Mouse (Mus musculus) spleen, postnatal 14 days (tissue): ENCODE results near the gene Nme7.

Experiments used
- DNase-seq, 2 experiments: peaks; one replicate each; pipeline ENCODE4 v3.0.0; 2021 to 2022; ENCODE audit warnings: low spot score in 2 of 2

Gene Nme7

GRCm38 (mm10) chr1:164427777-164428176 lies 123.9 kb downstream of the Nme7 start:
- DNase-seq = no peak

DNA sequence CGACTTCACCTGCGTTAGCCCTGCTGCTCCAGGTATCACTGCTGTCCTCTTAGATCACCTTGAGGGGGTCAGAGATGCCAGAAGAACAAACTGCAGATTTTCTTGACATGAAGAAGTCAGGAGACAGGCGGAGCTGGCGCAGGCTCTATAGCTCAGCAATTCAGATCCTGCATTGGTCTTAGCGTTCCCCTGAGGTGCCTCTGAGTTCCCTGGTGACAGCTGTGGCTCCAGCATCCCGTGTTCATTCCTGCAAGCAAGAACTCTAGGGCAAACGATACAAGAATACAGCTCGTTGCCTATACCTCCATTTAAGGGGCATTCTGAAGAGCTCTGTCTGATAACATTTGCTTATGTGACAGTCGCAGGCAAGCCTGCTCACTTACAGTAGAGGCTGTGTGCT lies 124.7 kb downstream of the Nme7 start:
- no peak for DNase-seq

DNA sequence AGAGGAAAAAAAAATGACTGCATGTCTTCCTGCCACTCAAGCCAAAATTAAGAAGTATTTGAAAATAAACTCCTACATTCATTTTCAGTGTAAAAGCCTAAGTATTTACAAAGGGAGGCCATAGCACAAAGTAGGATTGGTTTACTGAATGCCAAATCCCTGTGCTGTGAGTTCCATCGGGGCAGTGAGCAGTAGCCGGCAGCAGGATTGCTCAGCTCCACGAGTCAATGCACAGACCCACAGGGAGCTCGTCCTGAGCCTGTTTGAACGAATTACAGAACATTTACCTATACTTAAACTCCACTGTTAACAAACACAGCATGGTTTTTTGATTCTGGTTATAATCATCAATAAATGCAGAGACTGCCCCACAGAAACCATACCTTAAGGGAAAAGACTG lies 128.7 kb downstream of the Nme7 start:
- DNase-seq = no peak

DNA sequence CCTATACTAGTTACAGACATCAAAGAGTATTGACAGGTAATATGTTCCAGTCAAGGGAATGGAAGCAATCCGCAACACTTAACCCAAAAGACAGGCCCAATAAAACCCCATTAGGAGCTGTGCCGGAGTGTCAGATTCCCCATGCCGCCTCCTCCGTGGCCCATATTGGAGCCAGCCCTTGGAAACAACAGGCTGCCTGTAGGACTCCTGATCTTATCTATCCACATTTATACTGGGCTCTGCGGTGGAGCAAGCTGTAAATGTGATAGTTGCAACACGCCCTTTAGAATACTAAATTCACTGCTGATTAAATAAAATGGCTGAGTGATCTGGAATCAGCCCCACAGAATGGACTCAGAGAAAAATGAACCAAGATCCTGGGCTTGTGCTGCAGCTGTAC lies 130.1 kb downstream of the Nme7 start:
- DNase-seq = no peak

DNA sequence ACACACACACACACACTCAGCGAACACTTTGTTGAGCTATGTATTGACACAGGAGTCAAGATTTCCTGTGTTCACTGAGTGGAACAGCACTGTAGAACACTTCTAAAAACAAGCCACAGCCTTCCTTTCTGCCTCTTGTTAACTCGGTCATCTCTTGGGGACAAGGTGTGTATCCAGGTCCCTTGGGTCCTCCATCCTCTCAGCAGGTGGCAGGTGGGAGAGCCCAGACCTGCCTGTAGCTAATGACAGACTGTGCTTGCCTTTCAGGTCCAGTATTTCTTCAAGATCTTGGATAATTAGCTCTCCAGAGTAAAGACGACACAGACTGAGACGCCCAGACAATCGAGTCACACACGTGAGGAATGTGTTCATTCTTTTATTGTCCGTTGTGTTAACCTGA lies 132.8 kb downstream of the Nme7 start:
- no peak for DNase-seq

GRCm38 (mm10) chr1:164440230-164440629 lies 136.3 kb downstream of the Nme7 start:
- no peak for DNase-seq

- DNase-seq = no peak
Observed at GRCm38 (mm10) chr1:164440708-164441407, 136.9 kb downstream of the Nme7 start.

GRCm38 (mm10) chr1:164441408-164441974 lies 137.6 kb downstream of the Nme7 start:
- no peak for DNase-seq

DNA sequence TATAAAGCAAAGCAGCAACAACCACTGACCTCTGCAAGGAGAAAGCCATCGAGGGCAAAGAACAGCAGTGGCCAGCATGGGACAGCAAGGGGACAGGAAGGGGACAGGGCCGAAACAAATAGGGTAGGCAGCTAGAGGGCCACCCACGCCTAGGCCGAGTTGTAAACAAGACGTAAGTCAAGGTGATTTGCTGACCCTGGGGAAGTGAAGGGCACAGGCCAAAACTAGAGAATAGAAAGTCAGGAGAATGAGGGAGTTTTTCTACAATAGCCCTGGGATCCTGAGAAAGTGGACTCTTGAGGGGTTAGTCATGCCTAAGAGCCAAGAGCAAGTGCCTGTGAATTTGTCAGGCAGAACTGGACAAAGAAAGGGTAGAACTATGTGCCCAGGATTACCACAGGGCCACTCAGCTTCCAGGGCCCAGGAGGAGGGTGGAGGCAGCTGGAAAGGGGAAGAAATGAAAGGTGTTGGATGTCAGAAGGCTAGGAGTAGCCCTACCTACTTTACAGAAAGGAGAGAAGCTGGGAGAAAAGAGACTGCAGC lies 141.8 kb downstream of the Nme7 start:
- DNase-seq = no peak

- no peak for DNase-seq
Observed at GRCm38 (mm10) chr1:164446535-164446934, 142.6 kb downstream of the Nme7 start.

GRCm38 (mm10) chr1:164447521-164447920 lies 143.6 kb downstream of the Nme7 start:
- no peak for DNase-seq

- no peak for DNase-seq
Observed at GRCm38 (mm10) chr1:164449626-164450025, 145.7 kb downstream of the Nme7 start.

- no peak for DNase-seq
Observed at GRCm38 (mm10) chr1:164450231-164450630, 146.3 kb downstream of the Nme7 start.

DNA sequence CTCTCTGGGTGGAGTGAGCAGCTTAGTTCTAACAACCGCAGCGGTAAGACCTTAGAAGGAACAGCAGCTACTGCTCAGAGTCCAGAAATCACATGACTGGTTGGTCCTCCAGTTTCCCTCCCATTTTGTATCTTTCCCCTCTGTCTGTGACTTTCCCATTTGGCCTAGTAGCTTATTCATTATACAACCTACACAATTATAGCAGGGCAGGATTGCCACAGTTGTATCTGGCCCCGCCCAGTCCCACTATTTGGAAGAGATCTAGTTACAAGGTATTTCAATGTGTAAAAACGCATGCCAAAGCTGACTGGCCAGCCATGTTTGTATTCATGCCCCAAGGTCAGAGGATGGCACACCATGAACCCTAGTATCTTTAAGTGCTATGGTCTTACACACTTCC lies 146.7 kb downstream of the Nme7 start:
- no peak for DNase-seq

- DNase-seq = no peak
Observed at GRCm38 (mm10) chr1:164451346-164451745, 147.4 kb downstream of the Nme7 start.

- DNase-seq = no peak
Observed at GRCm38 (mm10) chr1:164452580-164452979, 148.7 kb downstream of the Nme7 start.

DNA sequence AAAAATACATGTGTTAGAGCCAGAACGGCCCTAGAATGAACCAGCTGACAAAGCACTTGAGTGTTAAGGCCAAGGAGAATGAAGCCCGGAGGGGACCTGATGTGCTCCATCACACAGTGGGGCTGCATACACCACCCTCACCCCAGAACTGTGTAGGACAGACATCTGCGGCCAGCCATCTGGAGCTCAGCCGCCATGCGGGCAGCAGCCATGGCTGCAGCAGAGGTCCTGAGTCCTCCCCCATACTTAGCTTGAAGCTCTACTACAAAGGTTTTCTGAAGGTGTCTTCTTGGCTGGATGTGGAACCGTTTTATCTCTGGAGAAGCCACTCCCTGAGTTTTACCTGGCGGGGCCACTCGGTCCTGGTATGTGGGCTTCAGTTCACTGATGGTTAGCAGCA lies 149.2 kb downstream of the Nme7 start:
- DNase-seq = no peak

- peak in 1 of 2 experiments; percentile 21 for DNase-seq
Observed at GRCm38 (mm10) chr1:164453739-164454138, 149.8 kb downstream of the Nme7 start.

DNA sequence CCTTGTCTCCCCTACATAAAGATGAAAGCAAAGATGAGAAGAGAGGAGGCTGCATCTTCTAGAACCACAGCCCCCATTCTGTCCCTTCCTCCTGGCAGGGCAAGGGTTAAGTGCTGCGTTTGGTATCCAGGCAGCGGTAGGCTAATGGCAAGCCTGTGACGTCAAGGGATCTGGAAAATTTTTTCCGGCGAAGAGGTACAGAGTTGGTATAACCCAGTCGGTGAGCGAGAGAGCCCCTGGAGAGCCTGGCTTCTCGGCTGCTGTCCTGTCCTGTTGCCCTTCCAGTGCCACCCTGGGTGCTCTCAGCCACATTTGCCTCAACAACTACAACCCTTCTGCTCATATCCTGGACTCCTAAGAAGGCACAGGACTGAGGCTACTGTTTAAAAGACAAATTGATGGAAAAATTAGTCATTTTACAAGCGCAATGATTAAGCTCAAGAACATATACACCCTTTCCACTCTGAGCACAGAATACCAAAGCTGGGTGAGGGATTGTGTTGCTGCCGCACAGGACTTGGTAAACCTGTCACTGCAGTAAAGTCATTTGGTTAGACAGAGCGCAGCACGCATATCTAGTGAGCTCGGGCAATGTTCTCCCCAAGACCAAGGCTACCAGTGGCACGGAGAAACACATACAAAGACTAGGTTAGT lies 151.0 kb downstream of the Nme7 start:
- DNase-seq = no peak

DNA sequence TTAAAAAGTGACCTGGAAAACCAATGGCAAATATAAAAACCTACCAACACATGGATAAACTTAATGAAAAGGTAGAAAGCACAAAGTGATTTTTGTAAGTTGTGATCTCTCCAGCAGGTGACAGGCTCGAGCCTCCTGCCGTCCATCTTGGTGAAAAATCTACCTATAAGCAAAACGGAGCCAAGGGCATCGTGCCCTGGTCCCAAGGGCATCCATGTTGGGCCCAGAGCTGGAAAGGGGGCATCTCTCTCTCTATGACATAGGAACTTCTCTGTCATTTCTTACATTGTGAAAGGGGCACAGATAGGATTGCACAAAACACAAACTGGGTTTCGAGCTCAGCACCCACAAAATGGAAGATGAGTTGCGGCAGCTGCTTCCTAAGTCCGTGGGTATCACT lies 151.7 kb downstream of the Nme7 start:
- no peak for DNase-seq

DNA sequence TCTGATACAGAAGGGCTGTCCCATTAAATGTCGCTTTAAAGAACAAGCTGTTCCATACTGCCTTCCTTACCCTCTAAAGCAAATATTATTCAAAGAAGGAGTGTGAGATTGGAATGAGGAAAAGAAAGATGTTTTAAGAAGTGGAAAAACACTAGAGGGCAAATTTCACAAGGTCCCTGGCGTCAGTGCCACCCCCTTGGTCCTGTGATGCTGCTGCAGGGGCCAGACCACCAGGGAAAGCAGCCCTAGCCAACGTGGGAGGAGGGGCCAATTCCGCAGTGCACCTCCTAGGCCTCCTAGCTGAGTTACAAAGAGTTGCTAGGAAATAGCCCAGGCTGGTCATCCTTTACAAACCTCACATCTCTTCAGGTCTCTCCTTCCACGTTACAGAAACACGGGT lies 152.1 kb downstream of the Nme7 start:
- no peak for DNase-seq

GRCm38 (mm10) chr1:164456731-164457130 lies 152.8 kb downstream of the Nme7 start:
- no peak for DNase-seq
